Mouse (Mus musculus): ENCODE results near the gene Dlgap1. TPM values are rescaled to one million over a fixed set of nuclear protein-coding genes. Genes with fewer than 3 reads are reported as not detected.

Gene Dlgap1
- polyA plus RNA-seq, 1 experiment = 310 TPM

DNA sequence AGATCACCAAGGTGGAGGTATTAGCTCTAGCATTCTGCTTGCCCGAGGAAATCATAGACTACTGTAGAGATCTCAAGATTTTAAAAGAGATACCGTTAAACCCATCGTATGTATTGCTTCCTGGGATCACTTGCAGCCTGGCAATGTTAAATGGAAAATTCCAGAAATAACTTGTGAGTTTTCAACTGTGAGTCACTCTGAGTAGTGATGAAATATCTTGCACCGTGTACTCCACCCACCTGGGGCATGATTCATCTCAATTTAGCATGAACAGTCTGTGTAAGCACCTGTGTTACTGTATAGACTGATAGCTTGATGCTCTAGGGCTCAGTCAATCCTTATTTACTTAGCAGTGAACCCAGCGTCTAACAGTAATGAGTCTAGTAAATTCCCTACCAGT, 38.7 kb downstream of the Dlgap1 start:
- no peak for TF ChIP-seq POLR2A (IDR thresholded peaks at IDR 0.05; ENCODE audit: extremely low read depth, insufficient read depth, low read length)
- no peak for TF ChIP-seq CTCF (IDR thresholded peaks at IDR 0.05; ENCODE audit: extremely low read depth, insufficient read depth, low read length)
- no peak overlapping the region for H3K27ac ChIP-seq (ENCODE audit: insufficient read depth, low read length)
- H3K4me3 ChIP-seq (ENCODE audit: insufficient read depth, low read length) = no peak overlapping the region
- peaks cover 4% of the 10 kb centered on the region; the same call in 1 of the 2 replicates for H3K4me1 ChIP-seq (ENCODE audit: control insufficient read depth, insufficient read depth, low read length)

DNA sequence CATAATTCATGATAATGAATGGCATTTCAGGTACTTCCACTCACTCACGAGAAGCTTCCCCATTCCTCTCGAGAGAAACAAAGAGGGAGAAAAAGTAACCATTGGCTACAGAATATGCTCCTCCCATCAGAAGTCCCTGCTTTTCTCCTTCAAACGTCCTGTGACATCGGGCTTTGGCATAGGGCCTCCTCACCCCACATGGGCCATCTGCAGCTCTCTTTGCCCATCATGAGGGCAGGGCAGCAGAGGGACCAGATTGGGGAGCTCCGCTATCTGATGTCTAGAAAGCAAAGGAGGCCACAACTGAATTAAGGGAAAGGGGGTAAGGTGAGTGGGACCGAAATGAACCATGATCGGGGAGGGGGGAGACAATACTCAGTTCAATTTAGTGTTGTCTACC, 47.6 kb downstream of the Dlgap1 start:
- H3K27ac ChIP-seq (ENCODE audit: insufficient read depth, low read length) = no peak overlapping the region
- H3K4me1 ChIP-seq (ENCODE audit: control insufficient read depth, insufficient read depth, low read length) = peaks cover 2% of the 10 kb centered on the region
- no peak overlapping the region for H3K4me3 ChIP-seq (ENCODE audit: insufficient read depth, low read length)
- TF ChIP-seq POLR2A (IDR thresholded peaks at IDR 0.05; ENCODE audit: extremely low read depth, insufficient read depth, low read length) = no peak

- Histone ChIP-seq H3K4me1 (ENCODE audit: control insufficient read depth, insufficient read depth, low read length) (no peaks in the 10 kb centered on the region; the same call in 1 of the 2 replicates), H3K27ac (ENCODE audit: insufficient read depth, low read length) (no peak overlapping the region), H3K4me3 (ENCODE audit: insufficient read depth, low read length) (no peak overlapping the region)
- TF ChIP-seq POLR2A (IDR thresholded peaks at IDR 0.05; ENCODE audit: extremely low read depth, insufficient read depth, low read length) (no peak), CTCF (IDR thresholded peaks at IDR 0.05; ENCODE audit: extremely low read depth, insufficient read depth, low read length) (no peak)
Observed at GRCm38 (mm10) chr17:70020376-70020775, 51.5 kb downstream of the Dlgap1 start.

- H3K4me1 ChIP-seq (ENCODE audit: control insufficient read depth, insufficient read depth, low read length) = no peaks in the 10 kb centered on the region; the same call in 1 of the 2 replicates
- no peak overlapping the region for H3K4me3 ChIP-seq (ENCODE audit: insufficient read depth, low read length)
- H3K27ac ChIP-seq (ENCODE audit: insufficient read depth, low read length) = no peak overlapping the region
- TF ChIP-seq POLR2A (IDR thresholded peaks at IDR 0.05; ENCODE audit: extremely low read depth, insufficient read depth, low read length) (no peak), CTCF (IDR thresholded peaks at IDR 0.05; ENCODE audit: extremely low read depth, insufficient read depth, low read length) (no peak)
Observed at GRCm38 (mm10) chr17:70022618-70023017, 53.7 kb downstream of the Dlgap1 start.

DNA sequence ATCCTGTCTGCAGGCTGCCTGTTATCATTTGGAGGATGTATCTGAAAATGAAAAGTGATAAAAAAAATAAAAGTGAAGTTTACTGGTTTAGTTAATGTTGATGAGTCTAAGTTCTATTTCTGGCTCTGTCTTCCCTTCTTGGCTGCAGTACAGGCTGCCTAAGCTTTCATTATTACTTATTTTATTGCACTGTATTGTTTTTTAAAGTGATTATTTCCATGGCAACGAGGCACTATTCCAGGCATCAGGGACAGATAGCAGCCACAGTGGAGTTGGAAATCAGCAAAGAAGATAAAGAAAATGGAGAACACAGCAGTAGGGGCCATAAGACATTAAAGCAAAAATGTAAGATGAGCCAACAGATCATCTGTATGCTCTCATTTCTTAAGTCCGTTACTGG, 66.0 kb downstream of the Dlgap1 start:
- TF ChIP-seq CTCF (IDR thresholded peaks at IDR 0.05; ENCODE audit: extremely low read depth, insufficient read depth, low read length) (no peak), POLR2A (IDR thresholded peaks at IDR 0.05; ENCODE audit: extremely low read depth, insufficient read depth, low read length) (no peak)
- no peak overlapping the region for H3K4me3 ChIP-seq (ENCODE audit: insufficient read depth, low read length)
- H3K27ac ChIP-seq (ENCODE audit: insufficient read depth, low read length) = no peak overlapping the region

GRCm38 (mm10) chr17:70040751-70041430, 72.0 kb downstream of the Dlgap1 start:
- Histone ChIP-seq H3K27ac (ENCODE audit: insufficient read depth, low read length) (no peak overlapping the region), H3K4me3 (ENCODE audit: insufficient read depth, low read length) (no peak overlapping the region), H3K4me1 (ENCODE audit: control insufficient read depth, insufficient read depth, low read length) (peaks cover 7% of the 10 kb centered on the region)
- no peak for TF ChIP-seq CTCF (IDR thresholded peaks at IDR 0.05; ENCODE audit: extremely low read depth, insufficient read depth, low read length)
- TF ChIP-seq POLR2A (IDR thresholded peaks at IDR 0.05; ENCODE audit: extremely low read depth, insufficient read depth, low read length) = no peak

More for the DNA sequence above, 66.0 kb downstream of the Dlgap1 start:
- no peaks in the 10 kb centered on the region; the same call in 1 of the 2 replicates for H3K4me1 ChIP-seq (ENCODE audit: control insufficient read depth, insufficient read depth, low read length)

DNA sequence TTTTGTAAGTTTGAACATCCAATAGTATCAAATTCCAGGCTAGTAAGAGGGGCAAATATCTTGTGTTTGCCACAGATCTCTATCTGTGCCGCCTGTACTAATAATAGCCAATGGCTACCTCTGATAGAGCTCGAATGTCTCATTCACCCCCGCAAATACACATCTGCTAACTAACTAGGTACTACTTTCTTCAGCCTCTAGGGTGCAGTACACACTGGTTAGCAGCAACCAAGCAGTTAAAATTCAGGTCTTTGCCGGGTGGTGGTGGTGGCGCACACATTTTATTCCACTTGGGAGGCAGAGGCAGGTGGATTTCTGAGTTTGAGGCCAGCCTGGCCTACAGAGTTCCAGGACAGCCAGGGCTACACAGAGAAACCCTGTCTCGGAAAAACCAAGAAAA, 99.4 kb downstream of the Dlgap1 start:
- no peaks in the 10 kb centered on the region for H3K4me1 ChIP-seq (ENCODE audit: control insufficient read depth, insufficient read depth, low read length)
- H3K4me3 ChIP-seq (ENCODE audit: insufficient read depth, low read length) = no peak overlapping the region
- no peak overlapping the region for H3K27ac ChIP-seq (ENCODE audit: insufficient read depth, low read length)
- TF ChIP-seq CTCF (IDR thresholded peaks at IDR 0.05; ENCODE audit: extremely low read depth, insufficient read depth, low read length) (no peak), POLR2A (IDR thresholded peaks at IDR 0.05; ENCODE audit: extremely low read depth, insufficient read depth, low read length) (no peak)

- H3K27ac ChIP-seq (ENCODE audit: insufficient read depth, low read length) = no peak overlapping the region
- no peak overlapping the region for H3K4me3 ChIP-seq (ENCODE audit: insufficient read depth, low read length)
- no peaks in the 10 kb centered on the region for H3K4me1 ChIP-seq (ENCODE audit: control insufficient read depth, insufficient read depth, low read length)
- no peak for TF ChIP-seq POLR2A (IDR thresholded peaks at IDR 0.05; ENCODE audit: extremely low read depth, insufficient read depth, low read length)
- TF ChIP-seq CTCF (IDR thresholded peaks at IDR 0.05; ENCODE audit: extremely low read depth, insufficient read depth, low read length) = no peak
Observed at GRCm38 (mm10) chr17:70072066-70072465, 103.2 kb downstream of the Dlgap1 start.

- H3K4me1 ChIP-seq (ENCODE audit: control insufficient read depth, insufficient read depth, low read length) = no peaks in the 10 kb centered on the region
- H3K4me3 ChIP-seq (ENCODE audit: insufficient read depth, low read length) = no peak overlapping the region
- H3K27ac ChIP-seq (ENCODE audit: insufficient read depth, low read length) = no peak overlapping the region
- TF ChIP-seq POLR2A (IDR thresholded peaks at IDR 0.05; ENCODE audit: extremely low read depth, insufficient read depth, low read length) (no peak), CTCF (IDR thresholded peaks at IDR 0.05; ENCODE audit: extremely low read depth, insufficient read depth, low read length) (no peak)
Observed at GRCm38 (mm10) chr17:70088220-70088619, 119.3 kb downstream of the Dlgap1 start.

DNA sequence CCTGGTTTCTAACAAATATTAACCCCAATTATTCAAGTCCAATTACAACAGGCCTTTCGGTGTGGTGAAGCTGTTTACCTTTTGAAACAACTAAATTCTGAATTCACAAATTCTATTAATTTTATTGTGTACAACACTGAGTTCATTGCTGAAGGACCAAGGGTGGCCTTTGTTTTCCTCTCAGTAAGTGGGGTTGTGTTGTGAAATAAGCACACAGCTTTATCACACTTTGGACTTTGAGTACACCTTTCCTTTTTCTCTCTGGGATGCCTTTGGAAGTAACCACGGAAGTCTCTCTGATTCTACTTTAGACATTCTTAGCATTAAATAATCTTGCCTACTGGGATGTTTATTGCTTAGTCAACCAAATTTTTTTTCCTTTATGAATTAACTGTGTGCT, 121.9 kb downstream of the Dlgap1 start:
- no peak overlapping the region for H3K4me3 ChIP-seq (ENCODE audit: insufficient read depth, low read length)
- no peak overlapping the region for H3K27ac ChIP-seq (ENCODE audit: insufficient read depth, low read length)
- TF ChIP-seq CTCF (IDR thresholded peaks at IDR 0.05; ENCODE audit: extremely low read depth, insufficient read depth, low read length) = no peak
- TF ChIP-seq POLR2A (IDR thresholded peaks at IDR 0.05; ENCODE audit: extremely low read depth, insufficient read depth, low read length) = no peak
- no peaks in the 10 kb centered on the region for H3K4me1 ChIP-seq (ENCODE audit: control insufficient read depth, insufficient read depth, low read length)
